Mouse (Mus musculus): Measurements from ENCODE around the gene Syndig1.

The Syndig1 gene

GRCm38 (mm10) chr2:149873346-149873745 is 44.3 kb downstream of the Syndig1 start:
- DNase-seq (ENCODE audit: low spot score in 2 of 2), result peak; percentile 4 to 8

GRCm38 (mm10) chr2:149877954-149878353 is 48.9 kb downstream of the Syndig1 start:
- DNase-seq (ENCODE audit: low spot score in 2 of 2), result no peak

- DNase-seq (ENCODE audit: low spot score in 2 of 2), result no peak
These were observed 58.6 kb downstream of the Syndig1 start for GRCm38 (mm10) chr2:149887634-149888033.

- no peak for DNase-seq (ENCODE audit: low spot score in 2 of 2)
These were observed 62.6 kb downstream of the Syndig1 start for GRCm38 (mm10) chr2:149891647-149892046.

GRCm38 (mm10) chr2:149896337-149896736 is 67.3 kb downstream of the Syndig1 start:
- DNase-seq (ENCODE audit: low spot score in 2 of 2), result no peak

- DNase-seq (ENCODE audit: low spot score in 2 of 2), result no peak
These were observed 70.6 kb downstream of the Syndig1 start for GRCm38 (mm10) chr2:149899615-149900014.

GRCm38 (mm10) chr2:149900606-149901005 is 71.6 kb downstream of the Syndig1 start:
- DNase-seq (ENCODE audit: low spot score in 2 of 2), result no peak

- DNase-seq (ENCODE audit: low spot score in 2 of 2), result no peak
These were observed 75.4 kb downstream of the Syndig1 start for GRCm38 (mm10) chr2:149904405-149904804.

- DNase-seq (ENCODE audit: low spot score in 2 of 2), result no peak
These were observed 77.7 kb downstream of the Syndig1 start for GRCm38 (mm10) chr2:149906694-149907093.

- peak; percentile 8 to 24 for DNase-seq (ENCODE audit: low spot score in 2 of 2)
These were observed 88.2 kb downstream of the Syndig1 start for GRCm38 (mm10) chr2:149917162-149917561.

- DNase-seq (ENCODE audit: low spot score in 2 of 2), result no peak
These were observed 94.5 kb downstream of the Syndig1 start for GRCm38 (mm10) chr2:149923561-149923960.

GRCm38 (mm10) chr2:149925911-149926310 is 96.9 kb downstream of the Syndig1 start:
- no peak for DNase-seq (ENCODE audit: low spot score in 2 of 2)

GRCm38 (mm10) chr2:149927001-149927400 is 98.0 kb downstream of the Syndig1 start:
- DNase-seq (ENCODE audit: low spot score in 2 of 2), result no peak

GRCm38 (mm10) chr2:149927481-149927880 is 98.5 kb downstream of the Syndig1 start:
- DNase-seq (ENCODE audit: low spot score in 2 of 2), result no peak

- no peak for DNase-seq (ENCODE audit: low spot score in 2 of 2)
These were observed 101.0 kb downstream of the Syndig1 start for GRCm38 (mm10) chr2:149929986-149930385.

GRCm38 (mm10) chr2:149931111-149931510 is 102.1 kb downstream of the Syndig1 start:
- DNase-seq (ENCODE audit: low spot score in 2 of 2), result no peak

- no peak for DNase-seq (ENCODE audit: low spot score in 2 of 2)
These were observed 103.1 kb downstream of the Syndig1 start for GRCm38 (mm10) chr2:149932095-149932494.

- no peak for DNase-seq (ENCODE audit: low spot score in 2 of 2)
These were observed 104.4 kb downstream of the Syndig1 start for GRCm38 (mm10) chr2:149933247-149933898.

GRCm38 (mm10) chr2:149934139-149934538 is 105.1 kb downstream of the Syndig1 start:
- DNase-seq (ENCODE audit: low spot score in 2 of 2), result no peak

GRCm38 (mm10) chr2:149938829-149939228 is 109.8 kb downstream of the Syndig1 start:
- DNase-seq (ENCODE audit: low spot score in 2 of 2), result no peak

GRCm38 (mm10) chr2:149939586-149939985 is 110.6 kb downstream of the Syndig1 start:
- no peak for DNase-seq (ENCODE audit: low spot score in 2 of 2)

GRCm38 (mm10) chr2:149950641-149951040 is 121.6 kb downstream of the Syndig1 start:
- DNase-seq (ENCODE audit: low spot score in 2 of 2), result no peak

- DNase-seq (ENCODE audit: low spot score in 2 of 2), result no peak
These were observed 142.0 kb downstream of the Syndig1 start for GRCm38 (mm10) chr2:149971014-149971413.

GRCm38 (mm10) chr2:149973583-149973982 is 144.6 kb downstream of the Syndig1 start:
- DNase-seq (ENCODE audit: low spot score in 2 of 2), result no peak

All from heart, adult 9 months (tissue).